Mouse (Mus musculus) neural tube, embryonic 10.5 days (tissue): ENCODE results near the gene Thumpd3.

Experiments
- DNase-seq: peaks from one replicate; pipeline ENCODE4 v3.0.0-alpha.2; 2017; ENCODE audit warnings: low spot score; ENCODE audit errors: extremely low spot score

Thumpd3 gene

DNA sequence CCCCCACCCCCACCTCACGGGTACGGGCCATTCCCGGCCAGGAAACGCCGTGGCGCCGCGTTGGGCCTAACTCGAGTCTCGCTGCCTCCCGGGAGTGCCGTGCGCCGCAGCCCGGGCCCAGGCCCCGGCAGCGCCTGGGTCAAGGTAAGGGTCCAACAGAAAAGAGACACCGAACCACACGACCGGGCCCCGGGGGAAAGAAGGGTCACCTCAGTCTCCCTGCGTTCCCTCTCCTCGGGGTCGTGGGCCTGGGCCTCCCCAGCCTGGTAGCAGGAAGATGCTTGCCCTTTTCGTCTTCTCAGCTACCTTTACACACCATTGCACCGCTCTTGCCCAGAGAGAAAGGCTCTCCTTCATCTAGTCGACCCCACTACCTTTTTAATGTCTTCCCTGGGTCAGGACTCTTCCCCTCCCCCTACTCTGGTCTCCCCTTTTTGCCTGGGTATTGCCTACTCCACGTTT lies 31.6 kb downstream of the Thumpd3 start:
- no peak for DNase-seq

DNA sequence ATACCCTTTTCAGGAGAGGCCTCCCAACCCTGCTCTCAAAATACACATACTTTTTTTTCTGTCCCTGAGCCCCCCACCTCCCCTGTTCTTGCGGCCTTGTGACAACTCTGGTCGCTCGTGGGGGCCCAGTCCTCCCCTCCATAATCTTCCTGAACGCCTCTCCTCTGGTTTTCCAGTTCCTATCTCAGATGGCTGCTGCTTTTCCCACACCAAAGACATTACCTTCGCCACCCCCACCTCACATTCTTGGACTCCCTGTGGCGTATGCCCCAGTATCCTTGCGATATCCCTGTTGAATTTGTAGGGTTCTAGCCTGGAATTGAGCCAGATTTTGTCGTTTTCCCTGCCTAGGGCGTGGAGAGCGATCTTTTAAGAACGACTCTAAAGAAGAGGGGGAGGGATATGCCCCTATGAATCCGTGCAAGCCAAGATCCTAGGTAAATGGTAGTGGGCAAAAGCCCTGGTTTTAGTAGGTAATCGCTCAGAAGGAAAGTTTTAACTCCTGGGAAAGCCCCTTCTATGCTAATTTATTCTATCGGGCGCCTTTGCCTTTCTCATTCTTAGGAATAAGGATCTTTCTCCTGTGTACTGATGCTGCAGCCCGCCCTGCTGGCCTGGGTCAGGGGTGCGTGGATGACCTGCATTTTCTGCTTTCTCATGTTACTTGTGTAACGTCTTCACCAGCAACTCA lies 32.2 kb downstream of the Thumpd3 start:
- peak; percentile 55 for DNase-seq

DNA sequence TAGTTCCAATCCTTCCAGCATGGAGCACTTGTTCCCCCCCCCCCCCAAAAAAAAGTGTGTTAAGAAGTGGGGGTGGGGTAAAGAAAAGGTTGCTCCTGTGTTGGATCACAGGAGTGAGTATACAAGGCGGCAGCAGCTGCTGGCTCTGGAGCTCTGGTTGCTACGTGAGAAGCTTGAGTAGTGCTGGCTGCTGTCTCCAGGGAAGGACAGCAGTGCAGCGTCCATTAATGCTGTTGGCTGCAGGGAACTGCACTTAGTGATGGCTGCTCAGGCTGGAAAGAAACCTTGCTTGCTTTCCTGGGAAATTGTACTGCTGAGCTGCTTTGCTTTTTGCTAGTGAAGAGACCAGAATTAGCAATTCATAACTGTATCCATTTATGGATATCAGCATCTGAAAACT lies 33.5 kb downstream of the Thumpd3 start:
- peak; percentile 39 for DNase-seq

DNA sequence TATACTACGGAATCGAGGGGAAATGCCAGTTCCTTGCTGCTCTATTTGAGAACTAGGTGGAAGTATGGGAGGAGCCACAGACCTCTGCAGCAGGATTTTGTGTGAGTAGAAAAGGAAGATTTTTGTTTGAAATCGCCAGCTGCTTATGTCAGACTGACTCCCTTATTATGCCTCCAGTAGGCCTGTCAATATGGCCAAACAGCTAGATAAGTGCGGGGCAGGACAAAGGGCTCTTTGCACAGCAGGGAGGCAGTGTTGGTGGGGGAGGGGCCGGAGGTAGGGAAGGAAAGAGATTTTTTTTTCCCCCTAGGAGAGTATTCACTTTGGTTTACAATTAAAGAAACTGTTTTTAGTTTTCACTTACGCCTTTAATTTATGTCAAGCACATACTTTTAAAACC lies 36.2 kb downstream of the Thumpd3 start:
- DNase-seq = peak; percentile 42

DNA sequence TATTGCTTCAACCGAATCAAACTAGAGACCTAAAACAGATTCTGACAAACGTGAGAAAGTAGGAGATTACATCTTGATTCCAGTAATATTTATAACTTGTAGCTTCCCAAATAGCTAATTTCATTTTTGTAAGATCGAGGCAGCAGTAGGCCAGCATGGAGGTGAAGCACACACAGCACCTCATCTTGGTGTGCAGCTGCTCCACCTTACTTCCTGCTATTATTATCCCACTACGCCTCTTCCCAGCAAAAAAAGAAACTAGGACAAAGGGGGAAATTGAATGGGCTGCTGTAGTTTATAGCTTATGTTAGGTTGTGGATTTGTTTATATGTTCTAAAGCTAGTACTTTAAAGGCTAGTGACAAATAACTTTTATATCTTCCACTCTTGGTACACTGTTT lies 38.6 kb downstream of the Thumpd3 start:
- no peak for DNase-seq

DNA sequence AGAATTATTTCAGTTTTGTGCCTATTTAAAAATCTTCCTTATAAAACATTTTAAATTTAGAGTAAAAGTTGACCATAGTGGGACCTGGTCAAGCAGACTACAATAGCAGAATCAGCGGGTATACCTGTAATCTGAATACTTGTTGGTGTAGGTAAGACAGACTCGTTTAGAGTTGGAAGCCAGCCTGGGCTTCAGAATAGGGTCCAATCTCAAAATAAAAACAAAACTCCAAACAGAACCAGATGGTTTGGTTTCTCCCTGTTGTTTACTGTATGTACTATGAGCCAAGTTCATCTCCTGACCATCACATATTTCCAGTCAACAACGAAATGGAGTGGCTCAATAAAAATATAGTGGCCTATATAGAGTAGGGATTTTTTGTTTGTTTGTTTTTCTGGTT lies 47.2 kb downstream of the Thumpd3 start:
- DNase-seq = no peak

DNA sequence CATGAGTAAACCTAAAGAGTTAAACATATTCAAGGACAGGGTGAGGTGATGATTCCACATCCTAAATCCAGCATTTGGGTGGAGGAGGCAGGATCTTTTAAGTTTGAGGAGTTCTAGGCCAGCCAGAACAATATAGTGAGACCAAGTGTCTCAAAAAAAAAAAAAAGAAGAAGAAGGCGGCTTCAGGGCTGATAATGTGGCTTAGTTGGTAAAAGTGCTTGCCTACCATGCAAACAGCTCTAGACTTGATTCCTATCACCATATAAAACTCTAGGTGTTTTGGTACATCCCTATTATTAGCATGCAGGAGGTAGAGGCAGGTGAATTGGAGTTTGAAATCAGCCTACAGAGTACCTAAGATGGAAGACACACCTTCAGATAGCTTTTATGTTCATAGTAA lies 49.5 kb downstream of the Thumpd3 start:
- DNase-seq = no peak

DNA sequence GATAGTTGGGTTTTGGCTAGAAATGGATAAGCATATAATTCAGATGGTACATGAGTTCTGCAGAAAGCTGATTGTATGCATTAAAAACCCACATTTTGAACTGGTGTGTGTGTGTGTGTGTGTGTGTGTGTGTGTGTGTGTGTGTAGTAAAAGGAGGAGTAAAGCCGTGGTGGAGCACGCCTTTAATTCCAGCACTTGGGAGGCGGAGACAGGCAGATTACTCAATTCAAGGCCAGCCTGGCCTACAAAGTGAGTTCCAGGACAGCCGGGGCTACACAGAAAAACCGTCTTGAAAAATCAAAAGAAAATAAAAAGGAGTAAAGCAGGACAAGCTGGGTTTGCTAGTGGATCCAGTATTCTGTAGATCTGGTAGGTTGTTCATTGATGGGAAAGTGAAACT lies 51.6 kb downstream of the Thumpd3 start:
- no peak for DNase-seq

DNA sequence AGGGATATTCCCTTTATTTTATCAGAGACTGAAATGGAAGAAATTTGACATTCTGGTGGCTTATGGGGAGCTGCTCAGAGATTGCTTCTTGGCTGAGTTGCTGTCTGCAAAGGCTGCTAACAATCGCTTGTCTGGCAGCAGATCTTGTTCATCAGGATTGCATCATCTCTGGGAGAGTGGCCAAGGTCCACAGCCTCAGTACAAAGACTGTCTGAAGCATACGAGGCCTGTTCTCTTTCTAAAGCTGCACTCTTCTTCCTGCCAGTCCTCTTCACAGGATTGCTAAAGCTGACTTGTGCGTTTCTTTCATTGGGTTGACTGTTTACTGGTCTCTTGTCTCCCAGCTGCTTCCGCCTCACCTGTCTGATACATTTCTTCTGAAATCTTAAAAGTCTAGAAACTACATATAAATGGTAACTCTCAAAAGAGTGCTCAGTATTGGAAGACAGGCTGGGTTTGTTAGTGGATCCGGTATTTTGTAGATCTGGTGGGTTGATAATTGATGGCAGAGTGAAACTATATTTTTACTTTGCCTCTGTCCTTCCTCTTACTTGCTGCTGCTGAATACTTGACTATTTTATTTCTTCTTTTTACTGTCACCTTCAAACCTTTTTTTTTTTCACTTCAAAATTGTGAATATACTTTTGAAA lies 53.7 kb downstream of the Thumpd3 start:
- no peak for DNase-seq

DNA sequence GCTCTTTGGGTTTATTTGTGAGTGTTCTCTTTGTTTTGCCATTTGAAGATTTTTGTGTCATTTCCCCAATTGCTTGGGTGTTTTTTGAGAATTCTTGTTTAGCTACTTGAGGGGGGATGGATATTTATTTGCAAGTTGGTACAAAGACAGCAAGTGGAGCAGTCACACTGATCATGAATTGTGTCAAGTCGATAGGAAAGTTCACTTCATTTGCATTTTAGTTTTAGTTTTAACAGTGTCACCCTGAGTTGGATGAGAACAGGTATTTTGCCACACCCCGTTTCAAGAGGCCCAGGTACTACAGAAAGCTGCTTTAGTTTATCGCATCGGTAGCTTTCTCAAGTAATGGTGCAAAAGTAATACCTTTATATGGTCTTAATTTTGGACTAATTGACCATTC lies 56.5 kb downstream of the Thumpd3 start:
- DNase-seq = no peak

DNA sequence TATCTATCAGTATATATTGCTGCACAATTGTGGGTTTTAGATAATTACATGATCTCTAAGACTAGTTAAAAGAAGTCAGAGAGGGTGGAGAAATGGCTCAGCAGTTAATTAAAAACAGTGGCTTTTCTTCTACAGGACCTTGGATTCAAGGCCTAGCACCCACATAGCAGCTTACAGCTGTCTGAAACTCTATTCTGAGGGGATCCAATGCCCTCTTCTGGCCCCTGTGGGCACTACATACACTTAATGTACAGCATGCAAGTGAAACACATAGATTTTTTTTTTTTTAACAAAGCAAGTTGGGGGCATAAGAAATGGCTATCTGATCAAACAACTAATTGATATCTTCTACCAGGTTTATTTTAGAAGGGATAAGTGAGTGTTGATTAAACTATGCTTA lies 57.7 kb downstream of the Thumpd3 start:
- peak; percentile 39 for DNase-seq

DNA sequence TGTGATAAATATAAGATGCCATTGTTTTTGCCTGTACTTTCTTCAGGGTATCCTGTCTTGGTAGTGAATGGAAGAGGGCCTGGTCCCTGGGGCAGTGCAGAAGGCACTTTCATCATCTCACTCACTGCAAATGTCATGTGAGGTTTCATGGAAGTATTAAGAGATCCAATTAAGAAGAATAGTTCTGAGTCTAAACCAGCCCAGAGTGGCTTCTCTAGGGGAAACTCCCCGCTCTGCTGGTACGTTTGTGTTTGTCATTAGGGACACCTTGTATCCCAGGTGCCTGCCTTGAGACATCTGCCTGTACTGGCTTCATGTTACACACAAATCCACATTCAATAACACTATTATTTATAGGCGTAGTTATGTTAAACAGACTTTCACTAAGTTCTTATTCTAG lies 63.4 kb downstream of the Thumpd3 start:
- DNase-seq = no peak

DNA sequence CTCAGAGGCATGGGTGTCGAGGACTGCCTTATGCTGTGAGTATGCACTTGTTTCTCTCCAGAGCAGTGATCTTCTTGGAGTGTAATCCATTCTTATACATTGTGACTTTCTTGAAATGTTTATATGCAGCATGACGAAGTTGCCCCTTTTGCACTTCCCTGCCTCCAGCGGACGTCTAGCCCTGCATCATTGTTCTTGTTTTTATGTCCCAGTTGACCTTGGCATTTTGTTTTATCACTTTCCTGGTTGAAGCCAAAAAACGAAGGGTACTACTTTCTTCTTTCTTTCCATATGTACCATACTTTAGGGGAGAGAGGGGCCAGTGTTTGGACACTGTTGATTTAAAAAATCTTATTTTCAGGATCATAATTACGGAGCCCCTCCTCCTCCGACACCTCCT lies 63.9 kb downstream of the Thumpd3 start:
- DNase-seq = no peak
